Mouse (Mus musculus) spleen, adult 2 months (tissue): ENCODE data around the gene Ehmt1. TPM values are rescaled to one million over a fixed set of nuclear protein-coding genes. Genes with fewer than 3 reads are reported as not detected.

Experiments
- DNase-seq, 2 experiments: peaks; one replicate each; pipeline versions ENCODE4 v3.0.0 to v3.0.0-alpha.2; 2012 to 2021; ENCODE audit warnings: low spot score in 2 of 2, low read depth in 1 of 2
- H3K27ac ChIP-seq: fragments of 200-500 bp; 2 replicates; pipeline ENCODE4 v1.5.1; 2012; ENCODE audit warnings: low read length, inconsistent platforms; ENCODE audit not compliant: insufficient read depth
- H3K27me3 ChIP-seq: fragments of 200-500 bp; 2 replicates; pipeline ENCODE4 v1.6.1; 2012; ENCODE audit warnings: mild to moderate bottlenecking, moderate library complexity, low read length, inconsistent platforms; ENCODE audit not compliant: control insufficient read depth, insufficient read depth
- H3K36me3 ChIP-seq: fragments of 200-500 bp; 2 replicates; pipeline ENCODE4 v1.6.1; 2012; ENCODE audit warnings: mild to moderate bottlenecking, low read length, inconsistent platforms; ENCODE audit not compliant: control insufficient read depth, insufficient read depth
- H3K4me1 ChIP-seq: fragments of 200-500 bp; 2 replicates; pipeline ENCODE4 v1.6.1; 2011; ENCODE audit warnings: inconsistent platforms; ENCODE audit not compliant: control insufficient read depth, insufficient read depth, insufficient read length
- H3K4me3 ChIP-seq: fragments of 200-500 bp; 2 replicates; pipeline ENCODE4 v1.5.1; 2011; ENCODE audit warnings: mild to moderate bottlenecking, inconsistent platforms; ENCODE audit not compliant: insufficient read depth, insufficient read length; ENCODE audit errors: extremely low read depth
- CTCF ChIP-seq: fragments of 200-500 bp; IDR thresholded peaks from 2 replicates; pipeline ENCODE4 v1.5.1; 2011; ENCODE audit warnings: mild to moderate bottlenecking, inconsistent platforms; ENCODE audit not compliant: insufficient read depth, insufficient read length, insufficient replicate concordance; ENCODE audit errors: extremely low read depth
- POLR2A ChIP-seq: fragments of 200-500 bp; IDR thresholded peaks from 2 replicates; pipeline ENCODE4 v1.6.1; 2011; ENCODE audit warnings: low read depth, low read length, inconsistent platforms
- WGBS: fragments of 180-500 bp; shearing (Covaris S2); methylation state at CpG from one replicate; pipeline ENCODE4 v1.1.7; 2018; 5-methylcytosine and 5-hydroxymethylcytosine counted together
- polyA plus RNA-seq: library from polyadenylated mRNA; depleted of rRNA; stranded (reverse); fragments of >200 nt; gene quantifications from 2 replicates; pipeline ENCODE4 v1.2.3, GENCODE M21; 2012

Ehmt1 gene
- polyA plus RNA-seq, 1 experiment = 39.4 TPM

- no peaks in the 10 kb centered on the region for H3K27me3 ChIP-seq
- no peak for TF ChIP-seq CTCF
- TF ChIP-seq POLR2A = no peak
- H3K36me3 ChIP-seq = no peaks in the 10 kb centered on the region
- H3K4me3 ChIP-seq = no peak overlapping the region
- 48% methylated on average over 11 of the region's 11 CpGs for WGBS
- no peaks in the 10 kb centered on the region for H3K4me1 ChIP-seq
- DNase-seq = no peak
- no peak overlapping the region for H3K27ac ChIP-seq
Measured at GRCm38 (mm10) chr2:24775951-24776587, 143.3 kb downstream of the Ehmt1 start.

GRCm38 (mm10) chr2:24774832-24775231, 144.6 kb downstream of the Ehmt1 start:
- H3K4me3 ChIP-seq = no peak overlapping the region
- no peaks in the 10 kb centered on the region for H3K27me3 ChIP-seq
- TF ChIP-seq CTCF (no peak), POLR2A (no peak)
- no peaks in the 10 kb centered on the region for H3K4me1 ChIP-seq
- no peak for DNase-seq
- no peaks in the 10 kb centered on the region for H3K36me3 ChIP-seq
- H3K27ac ChIP-seq = no peak overlapping the region
- 84% methylated on average over 7 of the region's 7 CpGs for WGBS

GRCm38 (mm10) chr2:24770861-24771260, 148.6 kb downstream of the Ehmt1 start:
- 79% methylated on average over 4 of the region's 4 CpGs for WGBS
- no peaks in the 10 kb centered on the region for H3K27me3 ChIP-seq
- no peaks in the 10 kb centered on the region for H3K36me3 ChIP-seq
- TF ChIP-seq CTCF (no peak), POLR2A (no peak)
- H3K4me1 ChIP-seq = no peaks in the 10 kb centered on the region
- no peak overlapping the region for H3K4me3 ChIP-seq
- DNase-seq = no peak
- H3K27ac ChIP-seq = no peak overlapping the region

- WGBS = 2% methylated on average over 42 of the region's 42 CpGs
- Histone ChIP-seq H3K27ac (no peak within 1 kb of the TSS), H3K4me1 (peaks cover 14% of the 10 kb centered on the region), H3K36me3 (no peaks in the 10 kb centered on the region), H3K27me3 (peaks cover 20% of the 10 kb centered on the region), H3K4me3 (peak within 1 kb of the TSS; percentile 46)
- DNase-seq = peak in 1 of 2 experiments; percentile 27
- no peak for TF ChIP-seq POLR2A
- no peak for TF ChIP-seq CTCF
Measured at GRCm38 (mm10) chr2:24763115-24763557, 156.3 kb downstream of the Ehmt1 start, which contains the start of gene Cacna1b. Gene Cacna1b (minus strand): TSS chr2:24763152.

GRCm38 (mm10) chr2:24762446-24762960, 156.9 kb downstream of the Ehmt1 start:
- Histone ChIP-seq H3K4me3 (peak overlapping the region; percentile 41; the same call in 1 of the 2 replicates), H3K27me3 (peaks cover 20% of the 10 kb centered on the region), H3K27ac (no peak overlapping the region), H3K4me1 (peaks cover 14% of the 10 kb centered on the region), H3K36me3 (no peaks in the 10 kb centered on the region)
- TF ChIP-seq POLR2A = no peak
- no peak for TF ChIP-seq CTCF
- 4% methylated on average over 52 of the region's 52 CpGs for WGBS
- DNase-seq = no peak

GRCm38 (mm10) chr2:24761923-24762445, 157.4 kb downstream of the Ehmt1 start:
- no peaks in the 10 kb centered on the region for H3K36me3 ChIP-seq
- H3K4me3 ChIP-seq = peak overlapping the region; percentile 33; the same call in 1 of the 2 replicates
- peaks cover 14% of the 10 kb centered on the region for H3K4me1 ChIP-seq
- TF ChIP-seq POLR2A (no peak), CTCF (no peak)
- H3K27me3 ChIP-seq = peaks cover 20% of the 10 kb centered on the region
- under 1% methylated on average over 35 of the region's 35 CpGs for WGBS
- DNase-seq = peak in 1 of 2 experiments; percentile 24
- H3K27ac ChIP-seq = no peak overlapping the region

GRCm38 (mm10) chr2:24755276-24755675, 164.1 kb downstream of the Ehmt1 start:
- TF ChIP-seq POLR2A (no peak), CTCF (peak; percentile 67; the same call in 1 of the 2 replicates)
- Histone ChIP-seq H3K4me1 (peaks cover 3% of the 10 kb centered on the region; the same call in 1 of the 2 replicates), H3K27ac (no peak overlapping the region), H3K4me3 (no peak overlapping the region), H3K36me3 (no peaks in the 10 kb centered on the region), H3K27me3 (no peaks in the 10 kb centered on the region)
- DNase-seq = peak; percentile 19 to 37
- WGBS = 93% methylated on average over 1 of the region's 1 CpGs
